In the genomic region with DNA sequence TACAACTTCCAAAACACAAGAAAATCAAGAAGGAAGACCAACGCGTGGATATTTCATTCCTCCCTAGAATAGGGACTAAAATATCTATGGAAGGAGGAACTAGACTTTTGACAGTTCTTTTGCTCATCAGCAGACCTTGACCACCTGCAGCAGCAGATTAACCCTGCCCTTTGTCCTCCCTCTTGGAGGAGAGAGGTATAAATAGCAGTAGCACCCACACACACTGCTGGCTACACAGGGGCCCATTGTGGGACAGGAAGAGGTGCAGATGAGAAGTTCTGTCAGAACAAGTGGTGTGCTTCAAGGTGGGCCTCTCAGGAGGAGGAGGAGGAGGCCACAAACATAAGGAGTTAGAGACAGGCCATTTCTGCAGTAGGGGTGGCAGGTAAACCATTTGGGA, we compare ENCODE assay signal across 30 mouse cellular contexts. TPM values are rescaled to one million over a fixed set of nuclear protein-coding genes. Genes with fewer than 3 reads are reported as not detected.
DNase-seq lines count a peak whose midpoint lies in the region; ATAC-seq and TF ChIP-seq lines count a peak whose summit lies in the region.
"Had no signal": no experiment of that assay in that cellular context is flagged by ENCODE, and none has a peak within 500 bp of the region (broad histone marks: within the 10 kb centered on the region; RNA-seq: fewer than 3 reads in every experiment).

No protein-coding gene starts in this region.

- no peak for ATAC-seq in heart, embryonic 13.5 days (ENCODE audit: extremely low read depth, insufficient number of reproducible peaks, low FRiP score, low TSS enrichment)
- ATAC-seq in heart, embryonic 16.5 days (replicated peaks; ENCODE audit: extremely low read depth, insufficient read depth, low FRiP score) = no peak
- no peak for ATAC-seq in heart, embryonic 12.5 days (ENCODE audit: insufficient number of reproducible peaks, low FRiP score)
- peak; percentile 51; the same call in 1 of the 2 replicates for ATAC-seq in intestine, postnatal 0 days
- ATAC-seq: activated CD4-positive, CD25-positive, alpha-beta regulatory T cell, adult 4 months; CD4-positive, CD25-positive, alpha-beta regulatory T cell, adult 4 months; forebrain, embryonic 14.5 days; Patski had no signal

- no peak for TF ChIP-seq CTCF in intestine, postnatal 0 days (IDR thresholded peaks at IDR 0.05; ENCODE audit: low read depth)

- H3K4me3 ChIP-seq in heart, embryonic 13.5 days = no peak overlapping the region
- no peak overlapping the region for H3K4me3 ChIP-seq in heart, embryonic 16.5 days (ENCODE audit: low read length)
- no peak overlapping the region for H3K4me3 ChIP-seq in heart, embryonic 12.5 days
- no peak overlapping the region for H3K4me3 ChIP-seq in intestine, postnatal 0 days (ENCODE audit: low read depth, low read length)
- H3K4me3 ChIP-seq: embryonic facial prominence, embryonic 13.5 days; embryonic facial prominence, embryonic 15.5 days; erythroblast, embryonic 14.5 days; forebrain, embryonic 10.5 days; forebrain, embryonic 12.5 days had no signal

- DNase-seq in heart, postnatal 4 days = no peak
- DNase-seq in kidney, adult 9 months = peak; percentile 34
- no peak for DNase-seq in kidney, adult 8-10 months
- no peak for DNase-seq in spleen, postnatal 10 days (ENCODE audit: low spot score in 2 of 2)
- DNase-seq: adrenal gland, adult 8-10 months; adrenal gland, postnatal 14 days; adrenal gland, postnatal 36 days; B cell, adult 2 months; cerebellum, adult 11-12 months; cerebellum, adult 2 months; cerebellum, adult 9-10 months; cerebellum, postnatal 14 days; cerebellum, postnatal 36 days; embryo, embryonic 11 days had no signal

- H3K36me3 ChIP-seq in heart, embryonic 13.5 days = peaks cover 48% of the 10 kb centered on the region
- H3K36me3 ChIP-seq in heart, embryonic 16.5 days (ENCODE audit: control insufficient read depth, insufficient read depth) = peaks cover 6% of the 10 kb centered on the region; the same call in 1 of the 2 replicates
- peaks cover 41% of the 10 kb centered on the region for H3K36me3 ChIP-seq in heart, embryonic 12.5 days
- H3K36me3 ChIP-seq in intestine, postnatal 0 days (ENCODE audit: control insufficient read depth, insufficient read depth) = peaks cover 28% of the 10 kb centered on the region

- no peaks in the 10 kb centered on the region for H3K27me3 ChIP-seq in heart, embryonic 13.5 days (replicated peaks)
- no peaks in the 10 kb centered on the region for H3K27me3 ChIP-seq in heart, embryonic 16.5 days (ENCODE audit: control insufficient read depth, insufficient read depth, low read length)
- H3K27me3 ChIP-seq in heart, embryonic 12.5 days (replicated peaks) = no peaks in the 10 kb centered on the region
- no peaks in the 10 kb centered on the region for H3K27me3 ChIP-seq in intestine, postnatal 0 days (replicated peaks; ENCODE audit: control insufficient read depth, insufficient read depth, low read length)
- H3K27me3 ChIP-seq: CH12.LX; embryonic facial prominence, embryonic 13.5 days; embryonic facial prominence, embryonic 15.5 days; forebrain, embryonic 12.5 days; Patski had no signal

- H3K4me2 ChIP-seq in heart, embryonic 13.5 days = no peak overlapping the region
- no peak overlapping the region for H3K4me2 ChIP-seq in heart, embryonic 16.5 days (ENCODE audit: low read depth, low read length)
- H3K4me2 ChIP-seq in heart, embryonic 12.5 days = no peak overlapping the region
- no peak overlapping the region for H3K4me2 ChIP-seq in intestine, postnatal 0 days (replicated peaks; ENCODE audit: low read depth)
- H3K4me2 ChIP-seq: embryonic facial prominence, embryonic 13.5 days; embryonic facial prominence, embryonic 15.5 days; forebrain, embryonic 12.5 days had no signal

- no peaks in the 10 kb centered on the region for H3K9me3 ChIP-seq in heart, embryonic 13.5 days
- H3K9me3 ChIP-seq in heart, embryonic 16.5 days (replicated peaks; ENCODE audit: control insufficient read depth, low read length) = no peaks in the 10 kb centered on the region
- no peaks in the 10 kb centered on the region for H3K9me3 ChIP-seq in heart, embryonic 12.5 days (replicated peaks)
- no peaks in the 10 kb centered on the region for H3K9me3 ChIP-seq in intestine, postnatal 0 days (ENCODE audit: control insufficient read depth)
- H3K9me3 ChIP-seq: embryonic facial prominence, embryonic 13.5 days; embryonic facial prominence, embryonic 15.5 days; forebrain, embryonic 10.5 days; forebrain, embryonic 12.5 days; G1E had no signal

- H3K4me1 ChIP-seq in heart, embryonic 13.5 days = 0 out of 2 replicates have a peak, but pooled peaks cover 7% of the 10 kb centered on the region
- H3K4me1 ChIP-seq in heart, embryonic 16.5 days (ENCODE audit: control insufficient read depth, insufficient read depth, low read length) = no peaks in the 10 kb centered on the region
- H3K4me1 ChIP-seq in heart, embryonic 12.5 days (replicated peaks) = 0 out of 2 replicates have a peak, but pooled peaks cover 6% of the 10 kb centered on the region
- no peaks in the 10 kb centered on the region for H3K4me1 ChIP-seq in intestine, postnatal 0 days (replicated peaks; ENCODE audit: control insufficient read depth, insufficient read depth, low read length)
- H3K4me1 ChIP-seq: forebrain, embryonic 10.5 days; forebrain, embryonic 12.5 days had no signal

- no peak overlapping the region for H3K9ac ChIP-seq in heart, embryonic 13.5 days
- no peak overlapping the region for H3K9ac ChIP-seq in heart, embryonic 16.5 days (ENCODE audit: low read length)
- no peak overlapping the region for H3K9ac ChIP-seq in heart, embryonic 12.5 days
- no peak overlapping the region for H3K9ac ChIP-seq in intestine, postnatal 0 days (ENCODE audit: low read depth, low read length)
- H3K9ac ChIP-seq: embryonic facial prominence, embryonic 13.5 days; embryonic facial prominence, embryonic 15.5 days; forebrain, embryonic 12.5 days had no signal

- peak overlapping the region; percentile 10; the same call in 1 of the 2 replicates for H3K27ac ChIP-seq in heart, embryonic 13.5 days (replicated peaks)
- 0 out of 2 replicates have a peak overlapping the region, but pooled peaks have one; percentile 2 for H3K27ac ChIP-seq in heart, embryonic 16.5 days (ENCODE audit: low read length)
- H3K27ac ChIP-seq in heart, embryonic 12.5 days (ENCODE audit: poor library complexity, severe bottlenecking) = no peak overlapping the region
- no peak overlapping the region for H3K27ac ChIP-seq in intestine, postnatal 0 days (ENCODE audit: low read depth, low read length)
- H3K27ac ChIP-seq: embryonic facial prominence, embryonic 13.5 days; embryonic facial prominence, embryonic 15.5 days; forebrain, embryonic 10.5 days; forebrain, embryonic 12.5 days had no signal

- 84% methylated on average over 2 of the region's 2 CpGs for WGBS in heart, embryonic 13.5 days
- WGBS in heart, embryonic 16.5 days = 74% methylated on average over 2 of the region's 2 CpGs
- 82% methylated on average over 2 of the region's 2 CpGs for WGBS in heart, embryonic 12.5 days
- 45% methylated on average over 2 of the region's 2 CpGs for WGBS in intestine, postnatal 0 days

RNA-seq across cellular contexts. Expression of a gene that starts 46.5 kb away (rescaled TPM):
- 14.3 and 14.5 TPM in 2 replicates for polyA plus RNA-seq in heart, embryonic 13.5 days (2015; fragmentation: Nextera tagmentation; extraction: Ambion mirVana)
- total RNA-seq in heart, postnatal 4 days (2021) = 10 to 100 TPM; 33.7 to 35.2 TPM
- polyA plus RNA-seq in heart, embryonic 16.5 days (2015; fragmentation: Nextera tagmentation; extraction: Ambion mirVana) = 15.8 and 18.0 TPM in 2 replicates
- polyA plus RNA-seq in heart, embryonic 12.5 days (2016; fragmentation: Nextera tagmentation; extraction: Ambion mirVana) = 16.4 and 16.8 TPM in 2 replicates
- 12.3 and 14.7 TPM in 2 replicates for polyA plus RNA-seq in intestine, postnatal 0 days (2015; fragmentation: Nextera tagmentation; extraction: Ambion mirVana)

RNA-seq across cellular contexts. Expression of a gene that starts 56.5 kb away (rescaled TPM):
- 2.7 and 3.5 TPM in 2 replicates for polyA plus RNA-seq in heart, embryonic 13.5 days (2015; fragmentation: Nextera tagmentation; extraction: Ambion mirVana)
- total RNA-seq in heart, postnatal 4 days (2021) = 1 to 10 TPM; 1.3 to 1.6 TPM
- 3.9 and 4.2 TPM in 2 replicates for polyA plus RNA-seq in heart, embryonic 16.5 days (2015; fragmentation: Nextera tagmentation; extraction: Ambion mirVana)
- 2.9 and 4.0 TPM in 2 replicates for polyA plus RNA-seq in heart, embryonic 12.5 days (2016; fragmentation: Nextera tagmentation; extraction: Ambion mirVana)
- 0.80 and 0.85 TPM in 2 replicates for polyA plus RNA-seq in intestine, postnatal 0 days (2015; fragmentation: Nextera tagmentation; extraction: Ambion mirVana)
- total RNA-seq: common myeloid progenitor, adult 5-6 weeks had no signal
- polyA plus RNA-seq: erythroblast, embryonic 14.5 days had no signal

Comparison
In these comparisons a context has a peak if more than half of its experiments do, and no peak if none do; other contexts are left out.
1. H3K27ac ChIP-seq: peak in heart, embryonic 13.5 days (single experiment) and heart, embryonic 16.5 days (single experiment); none in heart, embryonic 12.5 days (single experiment) and intestine, postnatal 0 days (single experiment).